In genomic region chr7:27487740-27488268, GRCm38 (mm10) we compare ENCODE assay signal across 8 mouse cellular contexts. TPM values are rescaled to one million over a fixed set of nuclear protein-coding genes. Genes with fewer than 3 reads are reported as not detected.
DNase-seq lines count a peak whose midpoint lies in the region; ATAC-seq lines count a peak whose summit lies in the region.

No protein-coding gene starts in this region.

- H3K36me3 ChIP-seq in liver, embryonic 15.5 days (replicated peaks): peaks cover 18% of the 10 kb centered on the region
- no peaks in the 10 kb centered on the region for H3K36me3 ChIP-seq in neural tube, embryonic 14.5 days (ENCODE audit: control insufficient read depth, insufficient read depth, low read length)

- no peak for ATAC-seq in liver, embryonic 15.5 days (ENCODE audit: insufficient read depth)
- no peak for ATAC-seq in neural tube, embryonic 14.5 days (ENCODE audit: low read depth)
- ATAC-seq in erythroid progenitor cell, adult 5-6 weeks (replicated peaks; ENCODE audit: low FRiP score, poor library complexity, severe bottlenecking): no peak

- 3% methylated on average over 13 of the region's 13 CpGs for WGBS in liver, embryonic 15.5 days (ENCODE audit: insufficient replicate concordance)
- 3% methylated on average over 13 of the region's 13 CpGs for WGBS in neural tube, embryonic 14.5 days

- H3K4me2 ChIP-seq in liver, embryonic 15.5 days: peak overlapping the region; percentile 86
- peak overlapping the region; percentile 54 for H3K4me2 ChIP-seq in neural tube, embryonic 14.5 days (ENCODE audit: low read depth, low read length)

- DNase-seq in urinary bladder, postnatal 25 days (ENCODE audit: low spot score): peak; percentile 60
- DNase-seq in urinary bladder, adult 2 months (ENCODE audit: low spot score): no peak
- peak; percentile 53 for DNase-seq in cerebellum, adult 8-10 months
- peak; percentile 66 for DNase-seq in gastrocnemius, postnatal 10 days
- peak; percentile 65 for DNase-seq in kidney, adult 18-20 months

- peak overlapping the region; percentile 95 for H3K9ac ChIP-seq in liver, embryonic 15.5 days
- peak overlapping the region; percentile 66; the same call in 1 of the 2 replicates for H3K9ac ChIP-seq in neural tube, embryonic 14.5 days (replicated peaks; ENCODE audit: low read depth, low read length)

- H3K4me3 ChIP-seq in liver, embryonic 15.5 days (replicated peaks): peak overlapping the region; percentile 84
- H3K4me3 ChIP-seq in neural tube, embryonic 14.5 days (ENCODE audit: low read depth, low read length): peak overlapping the region; percentile 68

- H3K9me3 ChIP-seq in liver, embryonic 15.5 days (replicated peaks): no peaks in the 10 kb centered on the region
- no peaks in the 10 kb centered on the region for H3K9me3 ChIP-seq in neural tube, embryonic 14.5 days (ENCODE audit: control insufficient read depth, low read length)

- H3K27ac ChIP-seq in liver, embryonic 15.5 days (replicated peaks): peak overlapping the region; percentile 95
- H3K27ac ChIP-seq in neural tube, embryonic 14.5 days (ENCODE audit: low read depth, low read length): peak overlapping the region; percentile 87

- no peaks in the 10 kb centered on the region for H3K27me3 ChIP-seq in liver, embryonic 15.5 days
- no peaks in the 10 kb centered on the region for H3K27me3 ChIP-seq in neural tube, embryonic 14.5 days (ENCODE audit: control insufficient read depth, insufficient read depth, low read length)

- H3K4me1 ChIP-seq in liver, embryonic 15.5 days (replicated peaks): peaks cover 84% of the 10 kb centered on the region
- 0 out of 2 replicates have a peak, but pooled peaks cover 2% of the 10 kb centered on the region for H3K4me1 ChIP-seq in neural tube, embryonic 14.5 days (ENCODE audit: control insufficient read depth, insufficient read depth, low read length)

RNA-seq across cellular contexts. Expression of gene Sertad1, which starts 1.1 kb away (rescaled TPM):
- polyA plus RNA-seq in urinary bladder, adult 2 months (2012; rRNA removed): 36.2 and 37.2 TPM in 2 replicates
- total RNA-seq in gastrocnemius, postnatal 10 days (2021): 10 to 100 TPM; 10.6 to 14.4 TPM
- 28.2 and 29.6 TPM in 2 replicates for polyA plus RNA-seq in liver, embryonic 15.5 days (2015; fragmentation: Nextera tagmentation; extraction: Ambion mirVana)
- 6.1 and 10.7 TPM in 2 replicates for polyA plus RNA-seq in neural tube, embryonic 14.5 days (2014; fragmentation: Nextera tagmentation; extraction: Ambion mirVana)
- total RNA-seq in erythroid progenitor cell, adult 5-6 weeks (2015; ENCODE audit: low replicate concordance): 1.7 and 6.8 TPM in 2 replicates
- total RNA-seq in erythroid progenitor cell, adult 5-6 weeks (2017; ENCODE audit: low replicate concordance): 5.5 and 7.0 TPM in 2 replicates

RNA-seq across cellular contexts. Expression of gene Prx, which starts 11.3 kb away (rescaled TPM):
- 4.6 and 4.9 TPM in 2 replicates for polyA plus RNA-seq in urinary bladder, adult 2 months (2012; rRNA removed)
- 10 to 100 TPM; 34.6 to 48.7 TPM for total RNA-seq in gastrocnemius, postnatal 10 days (2021)
- 0.67 and 0.75 TPM in 2 replicates for polyA plus RNA-seq in liver, embryonic 15.5 days (2015; fragmentation: Nextera tagmentation; extraction: Ambion mirVana)
- polyA plus RNA-seq in neural tube, embryonic 14.5 days (2014; fragmentation: Nextera tagmentation; extraction: Ambion mirVana): 0.43 and 1.1 TPM in 2 replicates
- total RNA-seq in erythroid progenitor cell, adult 5-6 weeks (2015; ENCODE audit: low replicate concordance): 0.36 and 0.42 TPM in 2 replicates
- total RNA-seq in erythroid progenitor cell, adult 5-6 weeks (2017; ENCODE audit: low replicate concordance): 1.4 and 5.1 TPM in 2 replicates

RNA-seq across cellular contexts. Expression of gene Sertad3, which starts 14.2 kb away (rescaled TPM):
- polyA plus RNA-seq in urinary bladder, adult 2 months (2012; rRNA removed): 22.0 and 29.1 TPM in 2 replicates
- total RNA-seq in gastrocnemius, postnatal 10 days (2021): 10 to 100 TPM in 1 of 2 experiments, 1 to 10 TPM in 1; 9.0 to 13.0 TPM
- polyA plus RNA-seq in liver, embryonic 15.5 days (2015; fragmentation: Nextera tagmentation; extraction: Ambion mirVana): 35.6 and 38.9 TPM in 2 replicates
- 5.7 and 10.0 TPM in 2 replicates for polyA plus RNA-seq in neural tube, embryonic 14.5 days (2014; fragmentation: Nextera tagmentation; extraction: Ambion mirVana)
- total RNA-seq in erythroid progenitor cell, adult 5-6 weeks (2015; ENCODE audit: low replicate concordance): 9.0 and 9.2 TPM in 2 replicates
- total RNA-seq in erythroid progenitor cell, adult 5-6 weeks (2017; ENCODE audit: low replicate concordance): 14.8 and 19.6 TPM in 2 replicates

RNA-seq across cellular contexts. Expression of gene Hipk4, which starts 35.3 kb away (rescaled TPM):
- polyA plus RNA-seq in urinary bladder, adult 2 months (2012; rRNA removed): 1.4 and 1.7 TPM in 2 replicates
- under 1 TPM; 0.42 to 0.84 TPM for total RNA-seq in gastrocnemius, postnatal 10 days (2021)
- polyA plus RNA-seq in liver, embryonic 15.5 days (2015; fragmentation: Nextera tagmentation; extraction: Ambion mirVana): 0.10 and 0.16 TPM in 2 replicates
- 1.2 and 2.1 TPM in 2 replicates for polyA plus RNA-seq in neural tube, embryonic 14.5 days (2014; fragmentation: Nextera tagmentation; extraction: Ambion mirVana)
- total RNA-seq in erythroid progenitor cell, adult 5-6 weeks (2015; ENCODE audit: low replicate concordance): not detected in 2 replicates
- total RNA-seq in erythroid progenitor cell, adult 5-6 weeks (2017; ENCODE audit: low replicate concordance): not detected in 2 replicates

RNA-seq across cellular contexts. Expression of gene Blvrb, which starts 40.0 kb away (rescaled TPM):
- polyA plus RNA-seq in urinary bladder, adult 2 months (2012; rRNA removed): 46.5 and 51.3 TPM in 2 replicates
- total RNA-seq in gastrocnemius, postnatal 10 days (2021): 10 to 100 TPM; 20.5 to 25.0 TPM
- polyA plus RNA-seq in liver, embryonic 15.5 days (2015; fragmentation: Nextera tagmentation; extraction: Ambion mirVana): 920 and 1,009 TPM in 2 replicates
- polyA plus RNA-seq in neural tube, embryonic 14.5 days (2014; fragmentation: Nextera tagmentation; extraction: Ambion mirVana): 12.1 and 23.0 TPM in 2 replicates
- 538 and 642 TPM in 2 replicates for total RNA-seq in erythroid progenitor cell, adult 5-6 weeks (2015; ENCODE audit: low replicate concordance)
- 484 and 602 TPM in 2 replicates for total RNA-seq in erythroid progenitor cell, adult 5-6 weeks (2017; ENCODE audit: low replicate concordance)
